Mouse (Mus musculus) midbrain, embryonic 13.5 days (tissue): Measurements from ENCODE around the gene B4galnt3. TPM values are rescaled to one million over a fixed set of nuclear protein-coding genes. Genes with fewer than 3 reads are reported as not detected.

ENCODE experiments used
- ATAC-seq: fragments of 200-750 bp; cut with Nextera tagmentation; 2 replicates; pipeline ENCODE4 v1.8.0; 2017; ENCODE audit warnings: mild to moderate bottlenecking, moderate TSS enrichment, moderate library complexity
- H3K27ac ChIP-seq: fragments of 300-500 bp; sonication (generic); 2 replicates; pipeline ENCODE4 v1.5.1; 2015; ENCODE audit warnings: inconsistent platforms, mild to moderate bottlenecking, moderate library complexity
- H3K27me3 ChIP-seq: fragments of 300-500 bp; sonication (generic); 2 replicates; pipeline ENCODE4 v1.6.1; 2015; ENCODE audit warnings: mild to moderate bottlenecking, inconsistent platforms
- H3K36me3 ChIP-seq: fragments of 300-500 bp; sonication (generic); 2 replicates; pipeline ENCODE4 v1.6.1; 2015; ENCODE audit warnings: mild to moderate bottlenecking, inconsistent platforms
- H3K4me1 ChIP-seq: fragments of 300-500 bp; sonication (generic); replicated peaks from 2 replicates; pipeline ENCODE4 v1.6.1; 2015; ENCODE audit warnings: inconsistent platforms
- H3K4me2 ChIP-seq: fragments of 300-500 bp; sonication (generic); replicated peaks from 2 replicates; pipeline ENCODE4 v1.6.1; 2015; ENCODE audit warnings: moderate library complexity, mild to moderate bottlenecking, inconsistent platforms
- H3K4me3 ChIP-seq: fragments of 300-500 bp; sonication (generic); replicated peaks from 2 replicates; pipeline ENCODE4 v1.5.1; 2015; ENCODE audit warnings: mild to moderate bottlenecking, inconsistent platforms
- H3K9ac ChIP-seq: fragments of 300-500 bp; sonication (generic); replicated peaks from 2 replicates; pipeline ENCODE4 v1.6.1; 2015; ENCODE audit warnings: mild to moderate bottlenecking, inconsistent platforms
- H3K9me3 ChIP-seq: fragments of 300-500 bp; sonication (generic); 2 replicates; pipeline ENCODE4 v1.6.1; 2016; ENCODE audit warnings: mild to moderate bottlenecking, inconsistent platforms
- WGBS: fragments of 180-500 bp; shearing (Covaris S2); methylation state at CpG from one replicate; pipeline ENCODE4 v1.1.7; 2015; 5-methylcytosine and 5-hydroxymethylcytosine counted together
- polyA plus RNA-seq: library from polyadenylated mRNA; unstranded; fragments of >200 nt; fragmentation: Nextera tagmentation; extraction: Ambion mirVana; gene quantifications from 2 replicates; pipeline ENCODE4 v1.2.1, GENCODE M21; 2015

The B4galnt3 gene
- polyA plus RNA-seq, 1 experiment from 2014 or later, result 0.09 TPM

DNA sequence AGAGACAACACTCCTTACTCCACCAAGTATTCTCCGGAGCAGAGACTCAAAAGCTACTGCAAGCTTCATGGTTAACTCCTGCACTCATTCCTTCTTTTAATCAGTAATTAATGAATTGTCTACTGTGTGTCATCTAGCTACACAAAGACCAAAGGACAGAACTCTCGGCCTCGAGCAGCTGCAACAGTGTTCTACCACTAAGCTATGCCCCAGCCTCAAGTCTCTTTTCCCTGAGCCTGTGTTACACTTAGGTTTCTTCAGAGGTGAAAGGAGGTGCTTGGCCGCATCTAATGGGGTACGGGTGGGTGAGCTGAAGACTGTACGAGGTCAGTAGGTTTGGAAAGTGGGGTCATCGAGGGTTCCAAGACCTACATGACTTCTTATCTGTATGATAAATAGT is 30.8 kb downstream of the B4galnt3 start:
- H3K4me2 ChIP-seq, result no peak overlapping the region
- no peak for ATAC-seq
- H3K4me1 ChIP-seq, result no peaks in the 10 kb centered on the region
- H3K27me3 ChIP-seq, result no peaks in the 10 kb centered on the region
- no peak overlapping the region for H3K27ac ChIP-seq
- no peaks in the 10 kb centered on the region for H3K36me3 ChIP-seq
- no peaks in the 10 kb centered on the region for H3K9me3 ChIP-seq
- H3K4me3 ChIP-seq, result no peak overlapping the region
- 92% methylated on average over 7 of the region's 7 CpGs for WGBS
- no peak overlapping the region for H3K9ac ChIP-seq

DNA sequence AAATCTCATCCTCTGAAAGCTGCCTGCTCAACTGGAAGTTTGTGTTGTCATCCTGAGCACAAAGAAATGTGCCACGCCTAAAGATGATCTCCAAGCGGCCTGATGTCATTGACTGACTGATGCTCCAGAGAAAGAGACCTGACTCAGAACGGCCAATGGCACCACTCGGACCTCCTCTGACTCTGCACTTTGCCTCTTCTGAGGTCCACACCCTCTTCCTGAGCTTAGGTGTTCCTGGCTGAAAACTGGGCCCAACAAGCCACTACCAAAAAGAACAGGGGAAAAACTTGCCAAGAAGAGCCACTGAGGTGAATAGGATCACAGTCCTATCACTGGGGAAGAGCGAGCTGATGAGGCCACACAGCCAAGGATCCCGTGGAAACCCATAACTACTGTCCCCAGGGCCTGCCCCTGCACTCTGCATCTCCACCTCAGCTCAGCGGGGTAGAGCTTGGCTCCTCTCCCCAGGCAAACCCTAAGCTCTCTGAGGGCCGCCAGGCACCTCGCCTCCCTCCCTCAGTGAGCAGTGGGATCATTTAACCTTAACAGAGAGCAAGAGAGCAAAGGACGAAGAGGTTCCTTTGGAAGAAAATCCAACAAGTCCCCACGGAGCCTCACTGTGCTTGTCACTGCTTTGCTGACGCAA is 31.4 kb downstream of the B4galnt3 start:
- WGBS, result 57% methylated on average over 12 of the region's 12 CpGs
- Histone ChIP-seq H3K27me3 (no peaks in the 10 kb centered on the region), H3K27ac (no peak overlapping the region), H3K4me1 (no peaks in the 10 kb centered on the region), H3K9ac (no peak overlapping the region), H3K4me2 (no peak overlapping the region), H3K9me3 (no peaks in the 10 kb centered on the region), H3K36me3 (no peaks in the 10 kb centered on the region), H3K4me3 (no peak overlapping the region)
- ATAC-seq, result no peak

DNA sequence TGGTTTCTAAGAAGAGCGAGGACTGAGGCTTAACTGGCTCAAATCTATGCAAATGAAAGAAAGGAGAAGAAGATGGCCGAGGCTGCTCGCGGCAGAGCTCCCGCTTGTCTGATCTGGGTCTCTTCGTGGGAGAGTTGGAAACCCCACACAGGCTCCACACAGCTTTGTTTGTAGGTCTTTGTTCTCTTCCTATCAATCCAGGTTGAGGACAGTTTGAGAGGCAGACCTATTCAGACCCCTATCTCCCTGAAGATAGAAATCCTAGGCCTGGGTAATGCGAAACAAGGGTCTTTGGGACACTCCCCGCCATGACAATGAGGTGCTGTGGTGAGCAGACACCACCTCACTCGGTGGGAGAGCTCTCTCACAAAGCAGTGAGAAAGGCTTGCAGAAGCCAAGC is 34.9 kb downstream of the B4galnt3 start:
- H3K4me1 ChIP-seq, result no peaks in the 10 kb centered on the region; the same call in 1 of the 2 replicates
- ATAC-seq, result no peak
- H3K4me2 ChIP-seq, result no peak overlapping the region
- no peak overlapping the region for H3K27ac ChIP-seq
- WGBS, result 26% methylated on average over 9 of the region's 9 CpGs
- H3K27me3 ChIP-seq, result no peaks in the 10 kb centered on the region
- H3K9me3 ChIP-seq, result no peaks in the 10 kb centered on the region
- no peaks in the 10 kb centered on the region for H3K36me3 ChIP-seq
- H3K9ac ChIP-seq, result no peak overlapping the region
- no peak overlapping the region for H3K4me3 ChIP-seq

DNA sequence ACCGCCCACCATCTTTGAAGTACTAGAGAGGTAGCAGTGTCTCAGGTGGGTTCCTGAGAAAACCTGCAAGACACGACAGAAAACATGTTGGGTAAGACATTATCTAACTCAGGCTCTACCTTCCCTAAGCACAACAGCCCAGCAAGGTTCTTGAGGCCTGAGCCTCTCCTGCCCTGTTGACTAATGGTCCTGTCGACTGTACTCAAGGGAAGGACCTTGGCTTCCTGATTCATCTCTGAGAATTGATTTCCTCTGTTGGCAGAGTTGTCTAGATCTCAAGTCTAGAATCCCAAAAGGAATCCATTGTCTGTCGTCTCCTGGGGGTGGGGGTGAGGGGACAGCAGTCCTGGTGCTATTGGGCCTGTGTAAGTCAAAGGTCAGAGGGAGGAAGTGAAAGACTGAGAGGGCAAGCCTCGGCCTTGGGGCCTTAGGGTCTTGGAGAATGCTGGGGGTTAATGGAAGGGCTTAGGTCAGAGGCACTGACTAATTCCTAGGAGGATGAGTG is 37.9 kb downstream of the B4galnt3 start:
- ATAC-seq, result no peak
- Histone ChIP-seq H3K4me2 (no peak overlapping the region), H3K27me3 (no peaks in the 10 kb centered on the region), H3K4me1 (no peaks in the 10 kb centered on the region; the same call in 1 of the 2 replicates), H3K9ac (no peak overlapping the region), H3K27ac (no peak overlapping the region), H3K9me3 (no peaks in the 10 kb centered on the region), H3K36me3 (no peaks in the 10 kb centered on the region), H3K4me3 (no peak overlapping the region)
- whole genome bisulfite sequencing, result 74% methylated on average over 5 of the region's 5 CpGs

DNA sequence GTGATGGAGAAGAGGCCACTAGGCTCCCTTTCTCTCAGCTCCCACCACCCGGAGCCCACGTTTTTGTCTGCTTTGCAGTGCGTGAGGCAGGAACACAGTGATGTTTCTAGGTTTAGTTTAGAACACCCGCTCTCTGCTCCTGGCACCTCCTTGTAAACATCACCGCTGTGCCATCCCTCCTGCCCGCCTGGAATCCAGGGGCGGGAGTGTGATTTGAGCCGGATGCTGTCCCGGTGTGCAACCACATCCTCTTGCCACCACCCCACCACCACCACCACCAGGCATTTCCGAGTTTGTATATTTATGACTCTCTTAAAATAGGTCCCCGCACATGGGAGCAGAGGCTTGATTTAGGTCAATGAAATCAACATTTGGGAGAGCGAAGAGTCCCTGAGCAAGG is 38.7 kb downstream of the B4galnt3 start:
- H3K4me2 ChIP-seq, result no peak overlapping the region
- no peak for ATAC-seq
- no peak overlapping the region for H3K27ac ChIP-seq
- 92% methylated on average over 12 of the region's 12 CpGs for WGBS
- H3K9me3 ChIP-seq, result no peaks in the 10 kb centered on the region
- H3K4me1 ChIP-seq, result no peaks in the 10 kb centered on the region; the same call in 1 of the 2 replicates
- no peaks in the 10 kb centered on the region for H3K36me3 ChIP-seq
- H3K27me3 ChIP-seq, result no peaks in the 10 kb centered on the region
- H3K9ac ChIP-seq, result no peak overlapping the region
- no peak overlapping the region for H3K4me3 ChIP-seq

DNA sequence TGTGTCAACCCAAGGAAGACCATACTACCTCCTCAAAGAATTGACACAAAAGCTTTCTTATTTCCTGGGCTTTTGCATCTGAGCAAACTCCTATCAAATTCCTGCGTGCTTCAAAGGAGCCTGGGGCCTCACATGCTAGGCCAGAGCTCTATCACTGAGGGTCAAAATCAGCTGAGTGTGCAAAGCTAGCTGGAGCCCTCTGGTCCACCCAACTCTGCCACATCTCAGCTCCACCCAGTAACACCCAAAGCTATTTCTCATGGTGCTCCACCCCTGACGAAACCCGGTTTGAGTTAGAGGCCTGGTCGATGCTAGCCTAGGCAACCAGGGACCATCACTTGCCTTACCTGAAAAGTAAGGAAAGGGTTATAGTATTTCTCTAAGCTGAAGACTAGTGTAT is 39.2 kb downstream of the B4galnt3 start:
- 82% methylated on average over 4 of the region's 4 CpGs for WGBS
- Histone ChIP-seq H3K9ac (no peak overlapping the region), H3K27ac (no peak overlapping the region), H3K4me3 (no peak overlapping the region), H3K9me3 (no peaks in the 10 kb centered on the region), H3K4me2 (no peak overlapping the region), H3K27me3 (no peaks in the 10 kb centered on the region), H3K36me3 (no peaks in the 10 kb centered on the region), H3K4me1 (no peaks in the 10 kb centered on the region; the same call in 1 of the 2 replicates)
- ATAC-seq, result no peak

DNA sequence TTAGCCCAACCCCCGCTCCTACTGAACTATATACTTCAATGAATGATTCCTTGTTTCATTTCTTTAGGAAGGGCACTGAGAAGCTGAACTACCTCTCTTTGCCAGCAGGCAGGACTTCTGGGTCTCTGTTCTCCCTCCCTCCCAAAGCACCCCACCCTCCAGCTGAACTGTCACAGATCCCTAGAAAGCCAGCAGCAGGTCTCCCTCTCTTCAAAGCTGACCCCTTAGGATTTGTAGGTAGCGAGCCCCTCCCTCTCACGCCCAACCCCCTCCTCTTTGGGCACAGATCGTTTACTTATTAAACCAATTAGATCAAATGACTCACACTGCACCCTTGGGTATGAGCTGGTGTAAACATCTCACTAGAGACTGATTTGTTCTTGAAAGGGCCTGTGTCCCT is 39.7 kb downstream of the B4galnt3 start:
- Histone ChIP-seq H3K36me3 (no peaks in the 10 kb centered on the region), H3K4me3 (no peak overlapping the region), H3K9me3 (no peaks in the 10 kb centered on the region), H3K27ac (no peak overlapping the region), H3K4me2 (no peak overlapping the region), H3K9ac (no peak overlapping the region), H3K27me3 (no peaks in the 10 kb centered on the region), H3K4me1 (no peaks in the 10 kb centered on the region; the same call in 1 of the 2 replicates)
- ATAC-seq, result no peak
- 64% methylated on average over 4 of the region's 4 CpGs for WGBS

DNA sequence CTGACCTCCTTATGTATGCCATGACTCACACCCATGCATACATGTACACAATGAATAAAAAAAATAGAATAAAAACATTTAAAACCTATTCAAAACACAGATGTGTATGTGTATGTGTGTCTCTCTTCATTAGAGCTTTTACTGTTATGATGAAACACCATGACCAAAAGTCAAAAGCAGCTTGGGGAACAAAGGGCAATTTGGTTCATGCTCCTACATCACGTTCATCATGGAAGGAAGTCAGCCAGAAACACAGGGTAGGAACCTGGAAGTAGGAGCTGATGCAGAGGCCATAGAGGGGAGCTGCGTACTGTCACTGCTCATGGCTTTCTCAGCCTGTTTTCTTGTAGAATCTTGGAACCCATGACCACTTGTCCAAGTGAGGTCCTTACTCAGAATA is 41.6 kb downstream of the B4galnt3 start:
- H3K4me2 ChIP-seq, result no peak overlapping the region
- no peak overlapping the region for H3K9ac ChIP-seq
- no peak overlapping the region for H3K27ac ChIP-seq
- no peaks in the 10 kb centered on the region for H3K9me3 ChIP-seq
- H3K4me3 ChIP-seq, result no peak overlapping the region
- H3K36me3 ChIP-seq, result no peaks in the 10 kb centered on the region
- H3K27me3 ChIP-seq, result no peaks in the 10 kb centered on the region
- 90% methylated on average over 2 of the region's 2 CpGs for WGBS
- no peak for ATAC-seq
- H3K4me1 ChIP-seq, result no peaks in the 10 kb centered on the region; the same call in 1 of the 2 replicates

DNA sequence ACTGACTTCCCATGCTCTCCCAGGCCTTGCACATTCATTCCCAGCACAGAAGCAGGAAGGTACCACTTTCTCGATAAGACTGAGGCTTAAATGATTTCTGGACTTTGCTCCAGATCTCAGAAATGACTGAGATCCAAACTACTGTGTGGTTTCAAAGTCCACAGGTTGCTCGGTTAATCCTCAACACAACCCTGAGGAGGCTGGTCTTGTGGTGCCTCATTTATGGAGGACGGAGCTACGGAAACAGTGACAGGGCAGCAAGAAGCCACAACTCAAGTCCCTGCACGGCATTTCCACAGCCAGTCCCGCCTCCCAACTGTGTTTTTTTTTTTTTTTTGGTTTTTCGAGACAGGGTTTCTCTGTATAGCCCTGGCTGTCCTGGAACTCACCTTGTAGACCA is 43.3 kb downstream of the B4galnt3 start:
- Histone ChIP-seq H3K4me2 (no peak overlapping the region), H3K4me3 (no peak overlapping the region), H3K9me3 (no peaks in the 10 kb centered on the region), H3K36me3 (no peaks in the 10 kb centered on the region), H3K27me3 (no peaks in the 10 kb centered on the region), H3K9ac (no peak overlapping the region), H3K4me1 (no peaks in the 10 kb centered on the region; the same call in 1 of the 2 replicates), H3K27ac (no peak overlapping the region)
- no peak for ATAC-seq
- WGBS, result 81% methylated on average over 7 of the region's 7 CpGs

DNA sequence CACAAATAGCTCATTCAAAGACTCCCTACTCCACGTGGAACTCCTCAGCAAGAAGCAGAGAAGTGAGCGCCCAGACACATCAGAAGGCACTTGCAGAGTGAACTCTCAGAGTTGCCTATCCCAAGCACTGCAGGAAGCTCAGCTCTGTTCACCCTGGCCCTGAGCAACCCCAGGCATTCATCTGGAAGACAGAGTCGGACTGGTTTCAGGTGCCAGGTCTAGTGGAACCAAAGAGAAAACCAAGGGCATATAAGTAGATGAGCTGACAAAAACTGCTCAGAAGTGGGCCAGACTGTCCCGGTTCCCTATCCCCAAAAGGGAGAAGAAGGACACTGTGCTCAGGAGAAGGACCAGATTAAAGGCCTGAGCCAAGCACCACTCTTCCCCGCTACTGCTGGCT is 44.5 kb downstream of the B4galnt3 start:
- no peaks in the 10 kb centered on the region for H3K36me3 ChIP-seq

DNA sequence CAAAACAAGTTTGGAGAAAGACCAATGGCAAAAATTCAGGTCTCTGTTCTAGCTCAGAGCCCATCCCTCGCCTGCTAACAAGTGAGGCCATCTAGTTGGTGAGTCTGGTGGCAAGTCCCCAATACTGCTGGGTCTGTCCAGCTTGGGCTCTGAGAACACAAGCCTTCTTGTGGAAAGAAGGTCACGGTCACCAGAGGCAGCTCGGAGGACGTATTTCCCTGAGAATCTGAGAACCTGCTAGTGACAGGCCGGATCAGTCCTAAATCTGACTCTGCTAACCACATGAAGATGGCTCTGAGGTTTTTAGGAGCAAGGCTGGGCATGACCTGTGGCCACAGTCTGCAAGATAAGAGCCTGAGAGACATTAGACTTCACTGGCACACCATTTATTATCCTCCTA is 47.7 kb downstream of the B4galnt3 start:
- H3K9me3 ChIP-seq, result no peaks in the 10 kb centered on the region
- H3K4me3 ChIP-seq, result no peak overlapping the region
- ATAC-seq, result no peak
- H3K36me3 ChIP-seq, result no peaks in the 10 kb centered on the region
- H3K27ac ChIP-seq, result no peak overlapping the region
- H3K27me3 ChIP-seq, result no peaks in the 10 kb centered on the region
- H3K9ac ChIP-seq, result no peak overlapping the region
- H3K4me2 ChIP-seq, result no peak overlapping the region
- H3K4me1 ChIP-seq, result no peaks in the 10 kb centered on the region
- 88% methylated on average over 5 of the region's 5 CpGs for WGBS

More for the DNA sequence above, 44.5 kb downstream of the B4galnt3 start:
- Histone ChIP-seq H3K4me3 (no peak overlapping the region), H3K27ac (no peak overlapping the region), H3K4me2 (no peak overlapping the region), H3K4me1 (no peaks in the 10 kb centered on the region), H3K9ac (no peak overlapping the region), H3K9me3 (no peaks in the 10 kb centered on the region), H3K27me3 (no peaks in the 10 kb centered on the region)
- no peak for ATAC-seq
- WGBS, result 75% methylated on average over 5 of the region's 5 CpGs

DNA sequence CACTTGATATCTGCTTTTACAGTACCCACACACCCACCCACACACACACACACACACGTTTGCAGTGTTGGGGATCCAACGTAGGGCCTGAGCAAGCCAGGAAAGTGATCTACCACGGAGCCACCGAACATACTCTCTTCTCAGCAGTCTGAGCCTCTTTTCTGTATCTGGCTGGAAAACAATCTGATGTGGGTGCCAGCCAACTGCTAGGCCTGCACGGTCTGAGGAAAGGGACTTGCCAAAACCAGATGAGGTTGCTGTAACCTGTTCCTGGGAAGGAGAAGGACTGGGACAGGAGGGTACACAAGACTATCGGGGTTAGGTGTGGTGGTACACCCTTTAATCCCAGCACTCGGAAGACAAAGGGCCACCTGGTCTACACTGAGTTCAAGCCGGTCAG is 51.1 kb downstream of the B4galnt3 start:
- ATAC-seq, result no peak
- no peak overlapping the region for H3K9ac ChIP-seq
- H3K9me3 ChIP-seq, result no peaks in the 10 kb centered on the region
- no peak overlapping the region for H3K4me2 ChIP-seq
- no peak overlapping the region for H3K4me3 ChIP-seq
- H3K4me1 ChIP-seq, result no peaks in the 10 kb centered on the region
- H3K27ac ChIP-seq, result no peak overlapping the region
- 74% methylated on average over 8 of the region's 8 CpGs for WGBS
- no peaks in the 10 kb centered on the region for H3K36me3 ChIP-seq
- no peaks in the 10 kb centered on the region for H3K27me3 ChIP-seq

DNA sequence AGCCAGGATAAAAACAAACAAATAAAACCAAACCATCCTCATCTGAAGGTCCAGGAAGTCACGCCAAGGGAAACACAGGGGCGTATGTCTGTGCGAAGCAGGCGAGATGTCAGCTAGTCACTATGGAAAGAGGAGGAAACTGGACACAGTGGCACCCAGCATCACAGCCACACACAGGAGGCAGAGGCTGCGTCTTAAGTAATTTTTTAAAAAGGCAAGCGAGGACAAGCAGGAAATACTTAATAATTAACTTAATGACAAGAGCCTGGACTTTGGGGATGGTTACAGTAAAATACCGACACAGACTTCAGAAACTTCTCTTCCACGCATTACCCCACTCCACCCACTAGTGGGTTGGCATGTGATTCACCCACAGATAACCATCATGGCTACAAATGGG is 51.8 kb downstream of the B4galnt3 start:
- ATAC-seq, result no peak
- Histone ChIP-seq H3K9me3 (no peaks in the 10 kb centered on the region), H3K27me3 (no peaks in the 10 kb centered on the region), H3K4me3 (no peak overlapping the region), H3K4me2 (no peak overlapping the region), H3K9ac (no peak overlapping the region), H3K36me3 (no peaks in the 10 kb centered on the region), H3K27ac (no peak overlapping the region), H3K4me1 (no peaks in the 10 kb centered on the region)
- WGBS, result 89% methylated on average over 8 of the region's 8 CpGs
